Mouse (Mus musculus) heart, embryonic 15.5 days (tissue): ENCODE data around the gene Plcd4. TPM values are rescaled to one million over a fixed set of nuclear protein-coding genes. Genes with fewer than 3 reads are reported as not detected.
A peak's percentile ranks its signal among the peaks of the same experiment; 100 is the strongest.

Experiments
- ATAC-seq: fragments of 200-750 bp; cut with Nextera tagmentation; replicated peaks from 2 replicates; pipeline ENCODE4 v1.8.0; 2017; ENCODE audit warnings: low read depth, moderate TSS enrichment; ENCODE audit not compliant: insufficient number of reproducible peaks, insufficient read depth, low FRiP score
- H3K27ac ChIP-seq: fragments of 300-500 bp; sonication (generic); 2 replicates; pipeline ENCODE4 v1.5.1; 2015; ENCODE audit warnings: mild to moderate bottlenecking, inconsistent platforms
- H3K27me3 ChIP-seq: fragments of 300-500 bp; sonication (generic); 2 replicates; pipeline ENCODE4 v1.6.1; 2015; ENCODE audit warnings: inconsistent platforms
- H3K36me3 ChIP-seq: fragments of 300-500 bp; sonication (generic); 2 replicates; pipeline ENCODE4 v1.6.1; 2015; ENCODE audit warnings: mild to moderate bottlenecking, inconsistent platforms
- H3K4me1 ChIP-seq: fragments of 300-500 bp; sonication (generic); replicated peaks from 2 replicates; pipeline ENCODE4 v1.6.1; 2015; ENCODE audit warnings: inconsistent platforms
- H3K4me2 ChIP-seq: fragments of 300-500 bp; sonication (generic); 2 replicates; pipeline ENCODE4 v1.6.1; 2015; ENCODE audit warnings: inconsistent platforms, mild to moderate bottlenecking, moderate library complexity
- H3K4me3 ChIP-seq: fragments of 300-500 bp; sonication (generic); 2 replicates; pipeline ENCODE4 v1.5.1; 2015; ENCODE audit warnings: mild to moderate bottlenecking, inconsistent platforms
- H3K9ac ChIP-seq: fragments of 300-500 bp; sonication (generic); 2 replicates; pipeline ENCODE4 v1.6.1; 2015; ENCODE audit warnings: mild to moderate bottlenecking, inconsistent platforms
- H3K9me3 ChIP-seq: fragments of 300-500 bp; sonication (generic); replicated peaks from 2 replicates; pipeline ENCODE4 v1.6.1; 2016; ENCODE audit warnings: inconsistent platforms
- WGBS: fragments of 180-500 bp; shearing (Covaris S2); methylation state at CpG from one replicate; pipeline ENCODE4 v1.1.7; 2015; ENCODE audit warnings: mixed read lengths; 5-methylcytosine and 5-hydroxymethylcytosine counted together
- polyA plus RNA-seq: library from polyadenylated mRNA; unstranded; fragments of >200 nt; fragmentation: Nextera tagmentation; extraction: Ambion mirVana; gene quantifications from 2 replicates; pipeline ENCODE4 v1.2.1, GENCODE M21; 2015

Plcd4 gene
- polyA plus RNA-seq, 1 experiment from 2014 or later: 0.30 TPM

DNA sequence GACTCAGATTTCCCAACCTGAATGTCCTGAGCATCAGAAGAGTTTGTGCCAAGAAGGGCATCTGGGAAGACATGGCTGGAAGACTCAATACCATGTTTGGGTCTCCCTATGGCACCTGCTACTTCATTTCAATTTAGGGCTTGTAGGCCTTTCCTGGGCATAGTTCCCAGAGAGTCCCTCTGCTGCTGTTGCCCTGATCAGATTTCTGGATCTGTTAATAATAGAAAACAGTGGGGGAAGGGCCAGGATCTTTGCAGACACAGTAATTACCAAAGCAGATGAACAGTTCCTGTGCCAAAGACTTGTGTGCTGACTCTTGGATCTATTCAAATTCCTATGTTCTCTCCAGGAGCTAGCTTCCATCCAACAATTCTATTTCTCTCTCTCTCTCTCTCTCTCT is 4.0 kb upstream of the Plcd4 start:
- no peak overlapping the region for H3K9ac ChIP-seq
- H3K27me3 ChIP-seq: peaks cover 4% of the 10 kb centered on the region; the same call in 1 of the 2 replicates
- no peaks in the 10 kb centered on the region for H3K36me3 ChIP-seq
- H3K4me3 ChIP-seq: no peak overlapping the region
- no peak overlapping the region for H3K4me2 ChIP-seq
- H3K9me3 ChIP-seq: no peaks in the 10 kb centered on the region
- H3K4me1 ChIP-seq: peaks cover 5% of the 10 kb centered on the region; the same call in 1 of the 2 replicates
- no peak for ATAC-seq
- no peak overlapping the region for H3K27ac ChIP-seq

DNA sequence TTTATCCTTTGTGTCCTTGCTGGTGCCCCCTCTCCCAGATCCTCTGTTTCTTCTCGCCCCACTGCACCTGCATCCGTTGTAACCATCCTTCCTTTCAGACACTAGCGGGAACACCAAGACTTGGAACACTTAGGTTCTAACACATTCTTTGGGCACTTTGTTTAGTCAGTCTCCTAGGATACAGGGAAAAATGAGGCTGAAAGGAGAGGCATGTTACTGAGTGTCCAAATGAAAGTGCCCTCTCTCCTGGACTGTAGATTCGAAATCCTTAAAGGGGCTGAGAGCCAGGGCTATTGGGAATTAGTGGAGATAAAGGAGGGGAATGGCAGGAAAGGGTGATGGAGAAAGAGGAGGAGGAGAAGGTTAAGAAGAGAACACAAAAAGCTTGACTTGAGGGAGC is 1.5 kb downstream of the Plcd4 start, which contains the start of gene Usp37:
TSS of gene Usp37 (minus strand) at position 101 of the 400 bp plus-strand sequence.
- WGBS: 84% methylated on average over 4 of the region's 4 CpGs
- no peaks in the 10 kb centered on the region for H3K9me3 ChIP-seq
- no peak within 1 kb of the TSS for H3K4me3 ChIP-seq
- peaks cover 6% of the 10 kb centered on the region; the same call in 1 of the 2 replicates for H3K27me3 ChIP-seq
- H3K4me1 ChIP-seq: peaks cover 5% of the 10 kb centered on the region; the same call in 1 of the 2 replicates
- H3K36me3 ChIP-seq: no peaks in the 10 kb centered on the region
- no peak within 1 kb of the TSS for H3K4me2 ChIP-seq
- H3K9ac ChIP-seq: no peak within 1 kb of the TSS
- H3K27ac ChIP-seq: no peak within 1 kb of the TSS
- ATAC-seq: no peak

DNA sequence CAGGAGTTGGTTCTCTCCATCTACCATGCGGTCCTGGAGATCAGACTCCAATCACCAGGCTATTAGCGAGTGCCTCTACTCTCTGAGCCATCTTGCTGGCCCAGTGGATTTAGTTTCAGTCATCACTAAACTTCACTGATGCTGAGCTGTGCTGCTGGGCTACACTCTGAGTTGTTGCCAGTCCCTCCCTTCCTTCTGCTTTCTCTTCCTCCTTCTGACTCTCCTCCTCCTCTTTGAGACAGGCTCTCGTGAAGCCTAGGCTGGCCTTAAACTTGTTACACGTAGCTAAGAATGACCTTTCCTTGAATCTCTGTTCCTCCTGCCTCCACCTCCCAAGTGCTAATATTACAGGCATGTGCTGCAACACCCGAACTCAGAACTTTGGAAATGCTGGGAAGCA is 16.4 kb downstream of the Plcd4 start:
- peaks cover under 1% of the 10 kb centered on the region for H3K36me3 ChIP-seq
- H3K27me3 ChIP-seq: no peaks in the 10 kb centered on the region
- H3K4me3 ChIP-seq: no peak overlapping the region
- no peak for ATAC-seq
- H3K27ac ChIP-seq: no peak overlapping the region
- WGBS: 82% methylated on average over 5 of the region's 5 CpGs
- H3K9ac ChIP-seq: no peak overlapping the region
- no peak overlapping the region for H3K4me2 ChIP-seq
- no peaks in the 10 kb centered on the region for H3K4me1 ChIP-seq
- H3K9me3 ChIP-seq: no peaks in the 10 kb centered on the region

DNA sequence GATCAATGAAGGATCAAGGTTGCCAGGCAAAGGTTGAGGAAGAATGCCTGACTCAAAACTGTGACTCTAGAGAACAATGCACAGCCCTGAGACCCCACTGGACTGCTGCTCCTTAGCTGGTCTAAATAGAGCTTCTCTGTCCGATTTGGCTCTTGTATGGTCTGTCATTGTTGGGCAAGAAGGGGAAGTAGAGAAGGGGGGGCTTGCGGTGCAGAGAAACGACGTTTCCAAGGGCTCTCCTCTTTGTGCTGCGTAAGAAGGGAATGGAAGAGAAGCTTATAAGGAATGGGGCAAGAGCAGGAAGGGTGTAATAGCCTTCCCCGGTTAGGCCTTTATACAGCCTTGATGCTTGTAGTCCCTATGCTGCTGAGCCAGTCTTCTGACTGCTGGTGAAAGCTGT is 23.1 kb downstream of the Plcd4 start:
- Histone ChIP-seq H3K27ac (no peak overlapping the region), H3K4me2 (no peak overlapping the region), H3K36me3 (peaks cover 61% of the 10 kb centered on the region), H3K9me3 (no peaks in the 10 kb centered on the region), H3K4me3 (no peak overlapping the region), H3K27me3 (no peaks in the 10 kb centered on the region), H3K9ac (no peak overlapping the region), H3K4me1 (no peaks in the 10 kb centered on the region)
- WGBS: 83% methylated on average over 6 of the region's 6 CpGs
- ATAC-seq: no peak

DNA sequence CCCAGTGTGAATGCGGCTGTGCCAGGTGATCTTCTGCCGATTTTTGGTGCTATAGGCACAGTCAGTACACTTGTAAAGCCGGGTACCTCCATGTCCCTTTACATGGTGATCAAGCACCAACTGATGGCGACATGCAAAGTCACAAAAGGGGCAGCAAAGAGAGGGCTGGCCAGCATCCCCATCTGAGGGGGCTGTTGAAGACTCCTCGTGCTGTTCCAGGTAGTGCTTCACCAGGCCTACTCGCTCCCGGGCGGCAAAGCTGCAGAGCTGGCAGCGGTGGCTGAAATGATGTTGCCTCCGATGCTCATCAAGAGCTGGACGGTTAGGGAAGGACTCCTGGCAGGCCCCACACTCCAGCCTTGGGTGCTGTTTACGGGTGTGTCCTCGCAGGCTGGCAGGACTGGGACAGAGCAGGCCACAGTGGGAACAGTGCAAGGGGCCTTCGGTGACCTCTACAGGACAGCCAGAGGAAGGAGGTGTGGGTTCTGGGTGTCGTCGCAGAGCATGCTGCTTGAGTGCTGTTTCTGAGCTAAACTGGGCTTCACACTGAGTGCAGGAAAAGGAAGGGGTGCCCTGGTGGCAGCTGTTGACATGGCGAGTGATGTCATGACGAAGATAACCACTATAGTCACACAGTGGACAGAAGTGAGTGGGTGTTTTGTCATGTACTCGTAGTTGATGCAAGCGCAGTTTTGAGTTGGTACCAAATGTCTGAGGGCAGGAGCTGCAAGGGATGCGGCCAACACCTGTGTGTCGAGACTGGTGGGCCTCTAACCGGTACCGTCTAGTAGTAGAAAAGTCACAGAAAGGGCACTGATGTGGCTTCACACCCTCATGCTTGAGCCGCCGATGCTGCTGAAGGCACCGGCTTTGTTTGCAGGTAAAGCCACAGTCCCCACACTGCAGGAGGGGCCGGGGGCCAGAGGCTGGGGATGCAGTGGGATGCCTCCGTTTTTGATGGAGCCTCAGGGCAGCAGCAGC is 27.3 kb downstream of the Plcd4 start:
- H3K36me3 ChIP-seq: peaks cover 88% of the 10 kb centered on the region
- H3K9me3 ChIP-seq: no peaks in the 10 kb centered on the region
- no peaks in the 10 kb centered on the region for H3K27me3 ChIP-seq
- no peaks in the 10 kb centered on the region for H3K4me1 ChIP-seq
- H3K4me3 ChIP-seq: no peak overlapping the region
- H3K27ac ChIP-seq: no peak overlapping the region
- no peak overlapping the region for H3K4me2 ChIP-seq
- no peak overlapping the region for H3K9ac ChIP-seq
- no peak for ATAC-seq
- 85% methylated on average over 29 of the region's 29 CpGs for WGBS

DNA sequence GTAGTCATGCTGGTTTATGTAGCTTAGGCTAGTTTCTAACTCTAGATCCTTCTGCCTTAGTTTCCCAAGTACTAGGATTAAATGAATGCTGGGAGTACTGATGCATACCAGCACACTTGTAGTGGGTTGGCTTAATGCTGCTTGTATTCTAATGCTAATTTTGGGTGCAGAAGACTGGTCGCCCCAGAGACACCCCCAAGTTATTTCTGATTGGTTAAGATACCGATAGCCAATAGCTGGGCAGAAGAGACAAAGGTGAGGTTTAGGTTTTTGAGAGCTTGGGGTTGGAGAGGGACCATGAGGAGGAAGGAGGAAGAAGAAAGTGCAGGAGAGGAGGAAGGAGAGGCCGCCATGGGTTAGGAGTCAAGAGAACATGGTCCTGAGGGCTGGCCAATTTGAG is 39.9 kb downstream of the Plcd4 start:
- no peak overlapping the region for H3K27ac ChIP-seq
- peaks cover 40% of the 10 kb centered on the region for H3K36me3 ChIP-seq
- H3K9ac ChIP-seq: no peak overlapping the region
- no peak overlapping the region for H3K4me2 ChIP-seq
- H3K9me3 ChIP-seq: no peaks in the 10 kb centered on the region
- 88% methylated on average over 3 of the region's 3 CpGs for WGBS
- no peak for ATAC-seq
- H3K4me1 ChIP-seq: peaks cover 25% of the 10 kb centered on the region
- no peak overlapping the region for H3K4me3 ChIP-seq
- no peaks in the 10 kb centered on the region for H3K27me3 ChIP-seq

DNA sequence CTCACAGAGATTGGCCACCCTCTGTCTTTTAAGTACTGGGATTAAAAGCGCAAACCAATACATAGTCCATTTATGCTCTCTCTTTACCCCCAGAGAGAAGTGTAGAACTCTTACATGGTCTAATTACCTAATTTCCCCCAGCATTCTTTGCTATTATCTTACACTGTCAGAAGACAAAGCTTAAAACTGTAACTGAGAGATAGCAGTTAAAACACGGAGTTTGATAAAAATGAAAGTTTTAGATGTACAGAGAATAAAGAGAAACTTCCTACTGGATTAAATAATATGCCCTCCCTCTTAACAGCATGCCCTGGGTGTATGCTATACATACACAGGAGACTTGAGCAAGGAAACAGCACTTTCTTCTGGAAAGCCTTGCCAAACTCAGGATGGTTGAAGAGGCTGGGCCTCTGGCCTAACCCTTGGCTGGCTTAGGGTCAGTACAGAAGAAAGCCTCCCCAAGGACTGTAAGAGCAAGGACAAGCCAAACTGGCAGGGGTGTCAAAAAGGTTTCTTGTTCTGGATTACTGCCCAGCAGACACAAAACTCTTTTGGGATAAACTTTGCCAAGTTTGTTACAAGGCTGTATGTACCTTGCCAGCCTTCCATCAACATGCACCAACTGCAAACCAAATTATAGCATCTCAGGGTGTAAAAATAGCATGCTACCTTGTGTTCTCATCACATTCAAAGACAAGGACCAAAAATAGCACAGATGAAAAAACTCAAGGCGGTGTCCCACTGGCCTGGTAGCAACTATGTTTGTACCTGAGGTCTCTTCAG is 42.1 kb downstream of the Plcd4 start:
- peak overlapping the region; percentile 64 for H3K27ac ChIP-seq
- H3K9ac ChIP-seq: no peak overlapping the region

DNA sequence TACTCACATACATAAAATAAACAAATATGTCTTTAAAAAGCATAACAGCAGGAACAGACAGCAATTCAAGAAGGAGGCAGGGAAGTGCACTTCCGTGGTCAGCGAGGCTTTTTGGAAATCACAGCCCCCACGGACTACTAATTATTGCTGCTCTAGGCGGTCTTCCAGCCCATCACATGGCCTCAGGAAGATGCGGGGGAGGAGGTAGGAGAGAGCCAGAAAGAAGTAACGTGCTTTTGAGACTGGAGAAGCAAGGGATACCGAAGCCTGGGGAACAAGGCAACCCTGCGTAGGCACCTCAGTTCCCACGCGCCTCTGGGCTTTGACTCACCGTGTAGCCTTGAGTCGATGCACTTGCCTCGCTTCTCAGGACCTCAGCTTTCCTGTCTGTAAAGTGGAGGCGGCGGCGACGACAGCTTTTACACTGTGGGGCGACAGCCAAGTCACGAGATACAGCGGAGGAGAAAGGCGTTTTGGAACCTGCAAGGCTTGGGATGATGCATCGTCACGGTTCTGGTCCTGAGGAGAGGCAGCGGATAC is 44.6 kb downstream of the Plcd4 start:
- under 1% methylated on average over 24 of the region's 24 CpGs for WGBS
- no peak for ATAC-seq
- peak overlapping the region; percentile 88 for H3K27ac ChIP-seq
- peak overlapping the region; percentile 86 for H3K9ac ChIP-seq
- no peaks in the 10 kb centered on the region for H3K9me3 ChIP-seq
- H3K27me3 ChIP-seq: no peaks in the 10 kb centered on the region
- peak overlapping the region; percentile 80 for H3K4me3 ChIP-seq
- peak overlapping the region; percentile 76 for H3K4me2 ChIP-seq
- H3K4me1 ChIP-seq: peaks cover 34% of the 10 kb centered on the region
- H3K36me3 ChIP-seq: peaks cover 23% of the 10 kb centered on the region

More for the DNA sequence above, 42.1 kb downstream of the Plcd4 start:
- Histone ChIP-seq H3K4me2 (peak overlapping the region; percentile 6; the same call in 1 of the 2 replicates), H3K36me3 (peaks cover 23% of the 10 kb centered on the region), H3K4me1 (peaks cover 34% of the 10 kb centered on the region), H3K27me3 (no peaks in the 10 kb centered on the region), H3K9me3 (no peaks in the 10 kb centered on the region), H3K4me3 (no peak overlapping the region)
- WGBS: 66% methylated on average over 3 of the region's 3 CpGs
- no peak for ATAC-seq

DNA sequence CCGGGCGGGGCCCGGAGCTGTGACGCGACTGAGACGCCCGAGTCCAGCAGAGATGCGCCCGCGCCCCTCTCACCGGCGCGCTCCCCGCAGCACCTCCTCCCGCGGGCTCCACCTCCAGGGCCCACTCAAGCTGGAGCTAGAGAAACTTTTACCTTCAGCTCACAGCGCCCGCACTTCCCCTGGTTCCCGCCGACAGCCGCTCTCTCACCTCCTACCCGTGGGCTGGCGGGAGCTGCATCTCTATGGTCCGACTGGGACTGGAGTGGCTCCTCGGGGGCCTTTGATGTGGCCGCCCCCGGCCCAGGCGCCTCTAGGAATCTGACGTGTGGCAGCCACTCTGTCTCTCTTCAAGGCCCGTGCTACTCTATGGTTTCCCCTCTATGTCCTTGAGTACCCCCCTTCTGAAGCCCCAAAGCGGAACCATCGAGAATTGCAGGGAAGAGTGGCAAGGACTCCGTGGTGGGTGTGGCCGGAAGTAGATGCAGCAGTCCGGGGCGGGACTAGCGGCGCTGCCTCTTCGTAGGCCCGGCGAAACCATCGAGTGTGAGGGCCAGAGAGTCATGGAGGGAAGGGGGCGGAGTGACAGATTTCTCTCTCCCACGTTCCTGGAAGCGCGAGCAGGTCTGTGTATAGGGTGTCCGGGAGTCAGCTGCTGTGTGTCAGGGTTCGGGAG is 45.2 kb downstream of the Plcd4 start, which contains the start of the genes Zfp142 and Bcs1l:
TSS of gene Zfp142 (minus strand) at position 474 of the 673 bp plus-strand sequence.
TSS of gene Bcs1l (plus strand) at position 517 of the 673 bp plus-strand sequence.
- peak; percentile 99 for ATAC-seq
- WGBS: 0% methylated on average over 48 of the region's 48 CpGs
- Histone ChIP-seq H3K36me3 (peaks cover 23% of the 10 kb centered on the region), H3K9me3 (no peaks in the 10 kb centered on the region), H3K27me3 (no peaks in the 10 kb centered on the region), H3K4me1 (peaks cover 34% of the 10 kb centered on the region), H3K27ac (peak within 1 kb of the TSS; percentile 88), H3K9ac (peak within 1 kb of the TSS; percentile 86), H3K4me2 (peak within 1 kb of the TSS; percentile 76), H3K4me3 (peak within 1 kb of the TSS; percentile 80)

DNA sequence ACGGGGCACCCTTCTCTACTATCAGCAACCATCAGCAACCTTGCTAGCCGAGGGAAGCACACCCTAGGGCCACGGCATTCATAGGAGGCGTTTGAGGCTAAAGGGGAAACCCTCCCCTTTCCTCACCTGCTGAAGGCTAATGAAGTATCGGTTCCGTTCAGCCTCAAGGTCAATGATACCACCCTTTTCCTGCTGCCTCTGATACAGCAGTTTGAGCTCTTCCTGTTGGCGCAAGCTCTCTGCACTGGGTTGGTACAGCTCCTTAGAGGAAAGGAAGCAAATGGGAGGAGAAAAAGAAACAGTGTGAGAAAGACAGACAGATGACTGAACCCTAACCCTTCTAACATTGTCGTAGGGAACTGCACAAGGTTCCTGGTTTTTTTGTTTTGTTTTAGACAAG is 51.7 kb downstream of the Plcd4 start:
- H3K4me1 ChIP-seq: 0 out of 2 replicates have a peak, but pooled peaks cover under 1% of the 10 kb centered on the region
- no peak overlapping the region for H3K4me2 ChIP-seq
- H3K27ac ChIP-seq: no peak overlapping the region
- H3K36me3 ChIP-seq: peaks cover 74% of the 10 kb centered on the region
- H3K9ac ChIP-seq: no peak overlapping the region
- H3K9me3 ChIP-seq: no peaks in the 10 kb centered on the region
- ATAC-seq: no peak
- H3K27me3 ChIP-seq: no peaks in the 10 kb centered on the region
- no peak overlapping the region for H3K4me3 ChIP-seq
- 82% methylated on average over 8 of the region's 8 CpGs for WGBS
